Mouse (Mus musculus): ENCODE data around the gene Gtf2ird1. TPM values are rescaled to one million over a fixed set of nuclear protein-coding genes. Genes with fewer than 3 reads are reported as not detected.
"Not testable (repeated sequence)": the region's sequence is repeated elsewhere in the genome, so short reads cannot be mapped to it uniquely, and the experiment has no call there.

Gtf2ird1 gene
- total RNA-seq, 2 experiments from 2014 or later: 39.9 to 44.9 TPM

DNA sequence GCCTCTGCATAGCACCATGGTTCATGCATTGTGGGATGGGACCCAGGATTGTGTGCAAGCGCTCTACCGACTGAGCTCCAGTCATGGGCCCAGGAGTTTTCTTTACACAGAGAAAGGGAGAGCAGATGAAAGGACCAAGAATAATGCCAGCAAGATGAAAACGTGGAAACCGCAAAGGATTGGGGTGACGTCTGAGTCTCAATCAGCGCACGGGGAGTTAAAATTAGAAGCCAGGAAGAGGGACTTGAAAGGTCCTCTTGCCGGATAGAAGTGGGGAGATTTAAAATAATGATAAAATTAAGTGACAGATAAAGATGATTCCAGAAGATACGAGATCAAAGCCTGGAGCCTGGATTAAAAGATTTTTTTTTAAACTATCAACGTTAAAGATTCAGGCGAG lies 25.8 kb upstream of the Gtf2ird1 start:
- intact Hi-C loops (cut with DNase I): no loop called here
- no peak for DNase-seq (ENCODE audit: extremely low spot score in 1 of 2, low spot score in 2 of 2)

DNA sequence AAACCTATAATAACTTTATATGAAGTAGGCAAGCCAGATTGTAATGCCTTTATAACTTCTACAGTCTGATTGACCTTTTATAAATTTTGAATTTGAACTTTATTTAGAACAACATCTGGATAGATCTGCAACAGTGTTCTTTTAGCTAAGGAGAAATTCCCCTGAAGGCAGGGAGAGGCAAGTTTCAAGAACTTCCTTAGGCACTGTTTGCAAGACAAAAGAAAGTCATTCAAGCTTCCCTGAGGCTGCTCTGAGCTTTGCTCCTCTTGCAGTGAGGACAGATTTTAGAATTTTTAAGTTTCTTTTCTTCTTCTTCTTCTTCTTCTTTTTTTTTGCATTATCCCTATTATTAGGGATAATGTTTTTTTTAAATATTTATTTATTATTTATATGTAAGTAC lies 22.4 kb upstream of the Gtf2ird1 start:
- intact Hi-C loops (cut with DNase I); DNase-seq (ENCODE audit: extremely low spot score in 1 of 2, low spot score in 2 of 2): not testable (repeated sequence)

DNA sequence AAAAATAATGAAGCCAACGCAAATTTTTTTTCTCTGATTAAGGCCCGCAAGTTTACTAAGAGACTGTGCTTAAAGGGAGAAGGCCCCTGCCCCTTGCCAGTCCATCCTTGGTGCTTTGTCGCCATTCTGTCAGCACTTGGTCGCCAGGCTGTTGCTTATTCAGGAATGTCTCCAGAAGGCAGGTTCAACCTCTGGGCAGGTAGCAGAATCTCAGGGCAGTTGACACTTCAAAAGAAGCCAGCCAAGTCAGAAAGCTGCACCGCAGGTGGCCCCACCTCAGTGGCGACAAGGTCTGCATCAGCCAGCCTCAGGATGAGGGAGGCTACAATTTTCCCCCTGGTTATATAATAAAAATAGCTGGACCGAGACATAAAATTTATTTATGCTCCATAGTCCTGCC lies 19.2 kb upstream of the Gtf2ird1 start:
- DNase-seq (ENCODE audit: extremely low spot score in 1 of 2, low spot score in 2 of 2); intact Hi-C loops (cut with DNase I): not testable (repeated sequence)

DNA sequence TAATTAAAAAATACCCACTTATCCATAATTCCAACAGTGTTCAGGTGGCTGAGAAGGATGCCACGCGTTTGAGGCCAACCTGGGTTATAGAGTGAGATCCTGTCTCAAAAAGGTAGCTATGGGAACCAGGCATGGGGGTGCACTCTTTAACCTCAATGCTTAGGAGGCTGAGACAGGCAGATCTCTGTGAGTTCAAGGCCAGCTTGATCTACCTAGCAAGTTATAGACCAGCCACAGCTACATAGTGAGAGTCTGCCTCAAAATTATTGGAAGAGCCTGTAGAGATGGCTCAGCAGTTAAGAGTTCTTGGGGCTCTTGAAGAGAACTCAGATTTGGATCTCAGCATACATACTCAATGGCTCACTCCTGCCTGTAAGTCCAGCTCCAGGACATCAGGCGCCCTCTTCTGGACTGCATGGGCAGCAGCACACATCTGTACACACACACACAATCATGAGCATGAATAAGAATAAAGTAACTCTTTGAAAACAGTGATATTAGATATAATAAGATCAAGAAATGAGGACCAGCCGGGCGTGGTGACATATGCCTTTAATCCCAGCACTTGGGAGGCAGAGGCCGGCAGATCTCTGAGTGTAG lies 18.6 kb upstream of the Gtf2ird1 start:
- DNase-seq (ENCODE audit: extremely low spot score in 1 of 2, low spot score in 2 of 2): peak in 1 of 2 experiments; percentile 19
- intact Hi-C loops (cut with DNase I): no loop called here

DNA sequence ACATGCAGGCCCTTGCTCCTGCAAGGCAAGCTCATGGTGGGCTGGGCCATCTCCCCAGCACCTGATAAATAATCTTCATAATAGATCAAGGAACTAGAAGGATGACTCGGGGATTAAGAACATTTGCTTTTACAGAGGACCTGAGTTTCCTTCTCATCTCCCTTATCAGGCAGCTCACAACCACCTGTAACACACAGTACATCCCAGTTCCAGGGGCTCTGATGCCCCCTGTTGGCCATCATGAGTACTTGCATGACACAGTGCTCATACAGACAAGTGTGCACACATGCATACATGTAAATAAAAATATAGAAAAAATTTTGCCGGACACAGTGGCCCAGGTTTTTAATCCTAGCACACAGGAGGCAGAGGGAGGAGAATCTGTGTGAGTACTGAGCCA lies 17.4 kb upstream of the Gtf2ird1 start:
- intact Hi-C loops (cut with DNase I): no loop called here
- DNase-seq (ENCODE audit: extremely low spot score in 1 of 2, low spot score in 2 of 2): peak in 1 of 2 experiments; percentile 22

DNA sequence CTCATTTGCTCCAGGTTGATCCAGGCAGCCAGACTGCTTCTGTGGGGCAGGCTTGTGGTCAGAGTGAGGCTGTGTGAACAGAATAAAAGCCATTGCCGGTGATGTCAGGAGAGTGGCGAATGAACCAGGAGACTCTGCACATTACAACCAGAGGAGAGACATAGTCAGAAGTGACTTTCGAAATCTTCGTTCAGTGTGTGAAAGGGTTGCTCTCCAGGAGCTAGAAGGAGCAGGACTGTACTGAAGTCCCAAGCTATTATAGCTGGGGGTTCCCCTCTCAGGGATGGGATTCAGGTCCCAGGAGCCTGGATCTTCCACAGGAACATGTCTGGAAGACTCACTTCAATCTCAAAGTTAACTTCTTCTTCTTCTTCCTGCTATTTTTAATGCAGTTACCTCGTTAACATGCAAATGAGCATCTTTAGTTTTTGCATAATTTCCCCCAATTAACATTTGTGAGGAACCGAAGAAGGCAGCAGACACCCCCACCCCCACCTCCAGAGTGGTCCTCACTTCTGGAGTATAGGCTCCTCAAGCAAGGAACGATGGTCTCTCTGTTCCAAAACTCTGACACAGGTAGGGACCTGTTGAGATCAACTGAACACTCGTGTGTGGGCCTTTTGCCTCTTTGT lies 14.1 kb upstream of the Gtf2ird1 start:
- DNase-seq (ENCODE audit: extremely low spot score in 1 of 2, low spot score in 2 of 2): peak in 1 of 2 experiments; percentile 5
- intact Hi-C loops (cut with DNase I): no loop called here

DNA sequence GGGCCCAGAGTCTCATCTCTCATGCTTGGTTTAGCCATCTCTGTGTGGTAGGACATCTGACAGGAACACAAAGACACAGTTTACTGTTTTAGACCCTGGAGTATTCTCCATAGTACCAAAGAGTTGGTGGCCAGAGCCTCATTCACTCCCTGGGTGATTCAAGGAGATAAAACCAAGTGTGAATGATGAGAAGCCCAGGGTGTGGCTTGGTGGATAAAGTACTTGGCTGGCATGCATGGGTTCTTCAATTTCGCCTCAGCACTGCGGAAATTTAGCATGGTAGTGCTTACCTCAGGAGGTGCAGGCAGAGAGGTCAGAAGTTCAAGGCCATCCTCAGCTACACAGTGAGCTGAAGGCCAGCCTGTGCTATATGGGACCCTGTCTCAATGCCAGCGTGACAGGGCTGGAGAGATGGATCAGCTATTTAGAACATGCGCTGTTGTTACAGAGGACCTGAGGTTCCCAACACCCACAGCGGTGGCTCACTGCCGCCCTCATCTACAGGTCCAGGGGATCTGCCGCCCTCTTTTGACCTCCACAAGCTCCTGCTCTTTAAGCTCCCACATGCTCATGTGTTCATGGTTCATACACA lies 13.1 kb upstream of the Gtf2ird1 start:
- intact Hi-C loops (cut with DNase I): no loop called here
- peak in 1 of 2 experiments; percentile 13 for DNase-seq (ENCODE audit: extremely low spot score in 1 of 2, low spot score in 2 of 2)

DNA sequence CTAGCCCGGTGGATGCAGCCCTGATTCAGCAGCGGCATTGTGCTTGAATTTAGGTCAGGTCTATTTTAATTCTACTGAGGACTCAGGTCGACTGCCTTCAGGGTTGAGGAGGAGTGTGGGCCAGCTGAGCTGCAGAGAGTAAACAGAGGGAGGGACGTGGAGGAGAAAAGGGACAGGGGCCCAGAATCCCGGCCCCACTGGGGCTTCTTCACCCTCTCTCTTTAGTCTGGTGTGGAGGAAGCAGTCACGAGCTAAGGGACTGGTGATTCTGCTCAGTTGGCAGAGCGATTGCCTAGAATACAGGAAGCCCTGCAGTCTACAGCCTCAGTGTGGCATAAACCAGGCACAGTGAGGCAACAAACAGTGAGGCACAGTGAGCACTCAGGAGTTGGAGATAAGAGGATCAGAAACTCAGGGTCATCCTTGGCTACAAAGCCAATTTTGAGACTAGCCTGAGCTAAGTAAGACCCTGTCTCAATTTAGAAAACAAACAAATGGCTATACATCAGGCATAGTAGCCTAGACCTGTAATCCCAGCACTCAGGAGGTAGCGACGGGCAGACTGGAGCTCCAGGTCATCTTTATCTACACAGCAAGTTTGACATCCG lies 11.7 kb upstream of the Gtf2ird1 start:
- intact Hi-C loops (cut with DNase I): no loop called here
- peak in 1 of 2 experiments; percentile 22 for DNase-seq (ENCODE audit: extremely low spot score in 1 of 2, low spot score in 2 of 2)

DNA sequence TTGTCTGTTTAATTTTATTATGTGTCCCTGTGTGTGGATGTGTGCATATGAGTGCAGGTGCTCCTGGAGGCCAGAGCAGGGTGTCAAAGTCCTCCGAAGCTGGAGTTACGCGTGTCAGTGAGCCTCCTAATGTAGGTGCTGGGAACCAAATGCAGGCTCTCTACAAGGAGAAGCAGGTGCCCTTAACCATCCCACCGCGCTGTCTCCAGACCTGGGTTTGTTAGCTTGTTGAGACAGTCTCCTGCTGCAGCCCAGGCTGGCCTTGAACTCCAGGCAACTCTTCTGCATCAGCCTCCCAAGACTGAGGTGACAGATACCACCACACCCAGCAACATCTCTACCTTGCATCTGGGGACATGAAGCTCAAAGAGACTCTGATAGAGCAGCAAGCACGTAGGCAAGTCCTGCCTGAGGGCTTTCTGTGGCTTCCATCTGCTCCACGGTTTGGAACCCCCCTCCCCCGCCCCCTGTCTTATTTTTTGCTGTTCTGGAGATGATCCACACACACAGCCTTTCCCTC lies 10.6 kb upstream of the Gtf2ird1 start:
- peak in 1 of 2 experiments; percentile 15 for DNase-seq (ENCODE audit: extremely low spot score in 1 of 2, low spot score in 2 of 2)
- intact Hi-C loops (cut with DNase I): no loop called here

DNA sequence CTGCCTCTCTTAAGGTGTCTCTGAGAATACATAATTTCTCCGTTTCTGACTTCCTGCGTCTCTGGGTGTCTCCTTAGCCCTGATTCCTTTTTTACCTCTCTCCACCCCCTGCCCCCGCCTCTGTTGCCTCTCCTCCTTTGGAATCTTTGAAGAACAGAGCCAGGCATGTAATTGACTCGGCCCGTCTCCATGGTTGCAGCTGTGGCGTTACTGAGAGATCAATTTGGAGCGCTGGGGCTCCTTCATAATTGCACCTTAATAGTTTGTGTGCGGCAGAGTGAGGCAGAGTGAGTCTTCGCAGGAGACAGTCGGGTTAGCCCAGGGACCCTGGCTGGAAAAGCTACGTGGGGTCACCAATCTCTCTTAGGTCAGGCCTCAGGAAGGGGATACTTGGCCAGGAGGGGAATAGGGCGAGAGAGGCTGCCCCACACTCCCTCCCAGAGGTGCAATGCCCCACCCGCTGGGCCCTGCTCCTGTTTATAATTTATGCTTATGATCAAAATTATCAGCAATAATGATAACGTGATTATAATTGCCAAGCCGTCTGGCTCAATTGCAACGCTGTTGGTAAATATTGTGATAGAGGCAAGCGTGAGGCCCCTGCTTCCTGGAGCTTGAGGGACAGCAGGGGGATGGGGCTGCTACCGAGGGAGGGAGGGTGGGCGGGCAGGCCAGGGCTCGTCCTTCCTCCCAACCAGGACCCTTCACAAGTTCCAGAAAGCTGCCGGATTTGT lies 9.9 kb upstream of the Gtf2ird1 start:
- intact Hi-C loops (cut with DNase I): no loop called here
- DNase-seq (ENCODE audit: extremely low spot score in 1 of 2, low spot score in 2 of 2): peak in 1 of 2 experiments; percentile 36

DNA sequence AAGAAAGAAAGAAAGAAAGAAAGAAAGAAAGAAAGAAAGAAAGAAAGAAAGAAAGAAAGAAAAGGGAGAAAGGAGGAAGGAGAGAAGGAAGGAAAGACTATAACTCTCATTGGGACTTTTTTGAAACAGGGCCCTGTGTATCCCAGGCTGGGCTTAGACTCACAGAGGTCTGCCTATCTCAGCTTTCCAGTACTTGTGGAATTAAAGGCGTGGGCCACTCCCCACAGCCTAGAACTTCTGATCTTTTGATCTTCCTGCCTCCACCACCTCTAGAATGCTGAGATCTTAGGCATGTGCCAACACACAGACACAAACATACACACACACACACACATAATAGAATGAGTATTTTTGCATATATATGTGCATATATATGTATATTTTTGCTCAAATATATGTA lies 8.7 kb upstream of the Gtf2ird1 start:
- intact Hi-C loops (cut with DNase I): no loop called here
- DNase-seq (ENCODE audit: extremely low spot score in 1 of 2, low spot score in 2 of 2): peak in 1 of 2 experiments; percentile 3

DNA sequence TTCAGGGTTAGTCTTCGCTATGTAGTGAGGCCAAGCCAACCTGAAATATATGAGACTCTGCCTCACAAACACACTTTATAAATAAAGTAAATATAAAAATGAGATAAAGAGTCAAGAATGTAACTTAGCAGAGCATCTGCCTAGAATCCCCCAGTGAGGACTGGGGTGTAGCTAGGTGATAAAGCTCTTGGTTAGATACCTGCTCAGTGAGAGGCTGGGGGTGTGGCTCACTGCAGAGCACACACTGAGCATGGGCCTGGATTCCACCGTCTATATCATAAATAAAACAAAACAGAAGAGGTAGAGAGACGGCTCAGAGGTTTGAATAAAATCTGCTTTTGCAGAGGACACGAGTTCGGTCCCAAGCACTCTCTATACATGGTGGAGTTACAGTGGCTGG lies 7.7 kb upstream of the Gtf2ird1 start:
- DNase-seq (ENCODE audit: extremely low spot score in 1 of 2, low spot score in 2 of 2): peak in 1 of 2 experiments; percentile 10
- intact Hi-C loops (cut with DNase I): no loop called here

DNA sequence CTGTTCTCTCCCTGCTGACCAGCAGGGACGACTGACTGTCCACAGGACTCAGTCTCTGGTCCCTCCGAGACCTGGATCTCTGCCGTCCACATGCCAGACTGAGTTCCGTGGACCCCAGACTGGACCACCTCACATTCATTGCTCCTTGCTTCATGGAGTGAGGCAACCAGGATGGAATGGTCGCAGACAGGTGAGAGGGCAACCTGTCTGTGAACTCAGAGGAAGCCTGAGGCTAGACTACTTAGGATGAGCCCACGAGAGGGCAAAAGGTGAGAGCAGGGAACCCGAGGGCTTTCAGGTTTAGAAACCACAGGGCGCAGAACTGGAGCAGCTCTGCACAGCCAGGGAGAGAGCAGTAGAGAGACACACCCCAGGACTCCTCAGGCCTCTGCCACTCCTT lies 6.2 kb upstream of the Gtf2ird1 start:
- peak in 1 of 2 experiments; percentile 14 for DNase-seq (ENCODE audit: extremely low spot score in 1 of 2, low spot score in 2 of 2)

DNA sequence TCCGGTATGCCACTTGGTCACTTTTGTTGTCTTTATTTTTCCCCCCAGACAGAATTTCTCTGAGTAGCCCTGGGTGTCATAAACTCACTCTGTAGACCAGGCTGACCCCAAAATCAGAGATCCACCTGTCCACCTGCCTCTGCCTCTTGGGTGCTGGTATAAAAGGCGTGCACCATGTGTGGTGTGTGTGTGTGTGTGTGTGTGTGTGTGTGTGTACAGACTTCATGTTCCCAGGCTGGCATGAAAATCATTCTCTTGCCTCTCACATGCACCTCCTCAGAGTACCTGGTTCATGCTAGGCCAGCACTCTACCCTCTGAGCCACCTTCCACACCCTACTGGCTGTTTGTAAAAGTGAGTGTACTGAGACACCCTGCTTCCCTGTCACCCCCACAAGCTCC lies 5.8 kb upstream of the Gtf2ird1 start:
- intact Hi-C loops (cut with DNase I): no loop called here
- DNase-seq (ENCODE audit: extremely low spot score in 1 of 2, low spot score in 2 of 2): peak in 1 of 2 experiments; percentile 1

More for the DNA sequence above, 6.2 kb upstream of the Gtf2ird1 start:
- intact Hi-C loops (cut with DNase I): no loop called here

DNA sequence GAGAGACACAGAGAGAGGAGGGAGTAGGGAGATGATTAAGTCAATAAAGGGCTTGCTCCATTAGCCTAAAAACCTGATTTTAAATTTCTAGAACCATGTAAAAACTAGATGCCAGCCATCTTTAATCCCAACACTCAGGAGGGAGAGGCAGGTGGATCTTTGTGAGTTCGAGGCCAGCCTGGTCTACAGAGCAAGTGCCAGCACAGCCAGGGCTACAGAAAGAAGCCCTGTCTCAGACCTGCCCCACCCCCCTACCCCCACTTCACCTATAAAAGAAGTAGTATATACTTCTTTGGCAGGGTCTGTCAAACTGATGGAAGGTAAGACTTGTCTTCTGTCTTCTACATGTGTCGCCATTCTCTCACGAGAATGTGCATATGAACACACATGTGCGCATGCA lies 4.0 kb upstream of the Gtf2ird1 start:
- peak in 1 of 2 experiments; percentile 5 for DNase-seq (ENCODE audit: extremely low spot score in 1 of 2, low spot score in 2 of 2)
- intact Hi-C loops (cut with DNase I): no loop called here

DNA sequence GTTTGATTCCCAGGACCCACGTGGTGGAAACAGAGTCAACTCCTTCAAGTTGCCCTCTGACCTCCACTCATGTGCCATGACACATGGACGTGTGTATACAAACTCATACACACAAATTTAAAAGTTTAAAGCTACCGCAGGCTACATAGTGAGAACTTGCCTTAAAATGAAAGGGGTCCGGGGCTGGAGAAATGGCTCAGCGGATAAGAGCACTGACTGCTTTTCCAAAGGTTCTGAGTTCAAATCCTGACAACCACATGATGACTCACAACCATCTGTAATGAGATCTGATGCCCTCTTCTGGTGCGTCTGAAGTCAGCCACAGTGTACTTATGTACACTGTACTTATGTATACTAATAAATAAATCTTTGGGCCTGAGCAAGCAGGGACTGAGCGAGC lies 2.6 kb upstream of the Gtf2ird1 start:
- DNase-seq (ENCODE audit: extremely low spot score in 1 of 2, low spot score in 2 of 2): peak in 1 of 2 experiments; percentile 10
- intact Hi-C loops (cut with DNase I): no loop called here

DNA sequence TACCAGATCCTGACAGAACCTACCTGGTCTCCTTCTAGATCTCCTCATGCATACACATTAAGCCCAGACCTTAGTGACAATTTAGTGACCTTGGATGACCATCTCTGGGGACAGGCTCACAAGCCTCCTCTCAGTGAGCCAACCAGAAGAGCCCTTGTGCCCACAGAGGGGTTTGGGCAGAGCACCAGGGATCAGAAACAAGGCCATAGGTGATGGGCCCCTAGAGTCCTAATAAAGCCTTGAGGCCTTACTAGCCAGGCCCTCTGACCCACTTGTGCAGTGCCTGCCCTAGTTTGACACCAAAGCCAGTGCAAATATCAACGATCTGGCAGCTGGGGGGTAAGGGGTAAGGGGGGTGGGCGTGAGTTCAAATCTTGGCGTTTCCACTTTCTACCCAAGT lies 1.9 kb upstream of the Gtf2ird1 start:
- intact Hi-C loops (cut with DNase I): no loop called here
- peak in 1 of 2 experiments; percentile 9 for DNase-seq (ENCODE audit: extremely low spot score in 1 of 2, low spot score in 2 of 2)

DNA sequence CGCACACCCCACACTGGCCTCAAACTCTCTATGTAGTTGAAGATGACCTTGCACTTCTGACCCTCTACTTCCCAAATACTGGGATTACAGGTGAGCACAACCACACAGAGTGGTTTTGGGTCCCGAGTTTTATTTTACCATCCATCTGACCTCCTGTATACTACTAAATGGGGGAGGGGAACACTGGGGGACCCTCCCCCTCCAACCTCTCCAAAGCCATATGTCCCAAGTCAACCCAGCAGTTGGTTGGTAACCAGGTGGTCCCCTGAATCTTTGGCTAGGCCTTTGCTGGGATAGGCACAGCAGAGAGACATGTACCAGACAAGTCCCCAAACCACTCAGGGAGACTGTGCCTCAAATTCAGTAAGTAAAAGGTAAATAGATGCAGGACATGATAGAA lies 855 bp upstream of the Gtf2ird1 start:
- intact Hi-C loops (cut with DNase I): no loop called here
- DNase-seq (ENCODE audit: extremely low spot score in 1 of 2, low spot score in 2 of 2): no peak

DNA sequence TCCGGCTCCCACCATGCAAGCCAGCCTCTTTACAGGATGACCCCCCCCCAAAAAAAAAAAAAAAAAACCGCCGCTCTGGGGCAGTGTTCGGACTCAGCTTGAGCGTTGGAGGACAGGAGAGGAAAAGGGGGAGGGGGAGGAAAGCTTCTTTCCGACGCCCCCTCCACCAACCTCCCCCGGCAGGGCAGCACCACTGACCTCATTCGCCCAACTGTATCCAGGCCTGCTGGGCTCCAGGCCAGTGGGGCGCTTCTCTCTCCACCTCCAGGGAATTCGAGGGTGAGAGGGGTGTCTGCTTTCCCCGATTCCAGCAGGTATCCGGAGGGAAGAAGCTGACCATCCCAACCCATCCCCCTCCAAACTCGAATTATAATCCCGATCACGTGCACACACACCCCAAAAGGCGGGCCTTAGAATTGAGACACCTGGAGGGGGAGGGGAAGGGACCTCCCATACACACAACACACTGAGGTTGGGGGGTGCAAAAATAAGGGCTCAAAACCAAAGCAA lies 547 bp downstream of the Gtf2ird1 start:
- intact Hi-C loops (cut with DNase I): no loop called here
- DNase-seq (ENCODE audit: extremely low spot score in 1 of 2, low spot score in 2 of 2): peak in 1 of 2 experiments; percentile 60
